Mouse (Mus musculus): ENCODE measurements around the gene Pdlim7. TPM values are rescaled to one million over a fixed set of nuclear protein-coding genes. Genes with fewer than 3 reads are reported as not detected.
A peak's percentile ranks its signal among the peaks of the same experiment; 100 is the strongest.

The Pdlim7 gene
- polyA plus RNA-seq, 1 experiment: 22.8 TPM

GRCm38 (mm10) chr13:55543447-55543846 is 30.0 kb upstream of the Pdlim7 start:
- no peak for DNase-seq
- H3K4me1 ChIP-seq (ENCODE audit: control insufficient read depth, insufficient read depth, low read length): peaks cover 15% of the 10 kb centered on the region
- TF ChIP-seq CTCF (conservative IDR thresholded peaks at IDR 0.05; ENCODE audit: insufficient read depth, insufficient read length, low read depth, low read length): no peak
- no peak for TF ChIP-seq POLR2A (IDR thresholded peaks at IDR 0.05; ENCODE audit: low read depth, low read length)
- H3K36me3 ChIP-seq (ENCODE audit: control insufficient read depth, insufficient read depth, low read length): peaks cover 2% of the 10 kb centered on the region; the same call in 1 of the 2 replicates
- 79% methylated on average over 8 of the region's 8 CpGs for WGBS
- no peak overlapping the region for H3K4me3 ChIP-seq (ENCODE audit: insufficient read depth, low read depth, low read length)
- H3K27me3 ChIP-seq (replicated peaks; ENCODE audit: control insufficient read depth, insufficient read depth, low read length): no peaks in the 10 kb centered on the region
- H3K27ac ChIP-seq (ENCODE audit: insufficient read depth, low read depth, low read length): peak overlapping the region; percentile 75

GRCm38 (mm10) chr13:55542891-55543290 is 29.4 kb upstream of the Pdlim7 start:
- peak; percentile 98 for DNase-seq
- Histone ChIP-seq H3K4me1 (ENCODE audit: control insufficient read depth, insufficient read depth, low read length) (peaks cover 15% of the 10 kb centered on the region), H3K4me3 (ENCODE audit: insufficient read depth, low read depth, low read length) (no peak overlapping the region), H3K36me3 (ENCODE audit: control insufficient read depth, insufficient read depth, low read length) (peaks cover 2% of the 10 kb centered on the region; the same call in 1 of the 2 replicates), H3K27ac (ENCODE audit: insufficient read depth, low read depth, low read length) (peak overlapping the region; percentile 75), H3K27me3 (replicated peaks; ENCODE audit: control insufficient read depth, insufficient read depth, low read length) (no peaks in the 10 kb centered on the region)
- 32% methylated on average over 4 of the region's 4 CpGs for WGBS
- no peak for TF ChIP-seq CTCF (conservative IDR thresholded peaks at IDR 0.05; ENCODE audit: insufficient read depth, insufficient read length, low read depth, low read length)
- TF ChIP-seq POLR2A (IDR thresholded peaks at IDR 0.05; ENCODE audit: low read depth, low read length): no peak

- peak; percentile 58 for DNase-seq
- TF ChIP-seq CTCF (conservative IDR thresholded peaks at IDR 0.05; ENCODE audit: insufficient read depth, insufficient read length, low read depth, low read length) (no peak), POLR2A (IDR thresholded peaks at IDR 0.05; ENCODE audit: low read depth, low read length) (no peak)
- WGBS: 92% methylated on average over 2 of the region's 2 CpGs
- Histone ChIP-seq H3K4me1 (ENCODE audit: control insufficient read depth, insufficient read depth, low read length) (peaks cover 18% of the 10 kb centered on the region), H3K4me3 (ENCODE audit: insufficient read depth, low read depth, low read length) (no peak overlapping the region), H3K27ac (ENCODE audit: insufficient read depth, low read depth, low read length) (no peak overlapping the region), H3K36me3 (ENCODE audit: control insufficient read depth, insufficient read depth, low read length) (peaks cover 2% of the 10 kb centered on the region; the same call in 1 of the 2 replicates), H3K27me3 (replicated peaks; ENCODE audit: control insufficient read depth, insufficient read depth, low read length) (no peaks in the 10 kb centered on the region)
These were observed 27.5 kb upstream of the Pdlim7 start for GRCm38 (mm10) chr13:55540933-55541332.

GRCm38 (mm10) chr13:55536194-55537175 is 23.0 kb upstream of the Pdlim7 start, which contains the start of gene Ddx41:
Gene Ddx41 (minus strand): TSS chr13:55536658.
- H3K27ac ChIP-seq (ENCODE audit: insufficient read depth, low read depth, low read length): no peak within 1 kb of the TSS
- H3K27me3 ChIP-seq (replicated peaks; ENCODE audit: control insufficient read depth, insufficient read depth, low read length): no peaks in the 10 kb centered on the region
- H3K36me3 ChIP-seq (ENCODE audit: control insufficient read depth, insufficient read depth, low read length): peaks cover 2% of the 10 kb centered on the region; the same call in 1 of the 2 replicates
- TF ChIP-seq CTCF (conservative IDR thresholded peaks at IDR 0.05; ENCODE audit: insufficient read depth, insufficient read length, low read depth, low read length) (peak; percentile 96), POLR2A (IDR thresholded peaks at IDR 0.05; ENCODE audit: low read depth, low read length) (peak; percentile 33)
- H3K4me1 ChIP-seq (ENCODE audit: control insufficient read depth, insufficient read depth, low read length): peaks cover 3% of the 10 kb centered on the region; the same call in 1 of the 2 replicates
- peak; percentile 100 for DNase-seq
- WGBS: 1% methylated on average over 70 of the region's 70 CpGs
- H3K4me3 ChIP-seq (ENCODE audit: insufficient read depth, low read depth, low read length): peak within 1 kb of the TSS; percentile 73

- TF ChIP-seq CTCF (conservative IDR thresholded peaks at IDR 0.05; ENCODE audit: insufficient read depth, insufficient read length, low read depth, low read length) (no peak), POLR2A (IDR thresholded peaks at IDR 0.05; ENCODE audit: low read depth, low read length) (no peak)
- Histone ChIP-seq H3K4me1 (ENCODE audit: control insufficient read depth, insufficient read depth, low read length) (peaks cover 3% of the 10 kb centered on the region; the same call in 1 of the 2 replicates), H3K27ac (ENCODE audit: insufficient read depth, low read depth, low read length) (no peak overlapping the region), H3K27me3 (replicated peaks; ENCODE audit: control insufficient read depth, insufficient read depth, low read length) (no peaks in the 10 kb centered on the region), H3K4me3 (ENCODE audit: insufficient read depth, low read depth, low read length) (peak overlapping the region; percentile 73), H3K36me3 (ENCODE audit: control insufficient read depth, insufficient read depth, low read length) (no peaks in the 10 kb centered on the region; the same call in 1 of the 2 replicates)
- DNase-seq: peak; percentile 11
- WGBS: 13% methylated on average over 17 of the region's 17 CpGs
These were observed 22.3 kb upstream of the Pdlim7 start for GRCm38 (mm10) chr13:55535796-55536193.

- TF ChIP-seq CTCF (conservative IDR thresholded peaks at IDR 0.05; ENCODE audit: insufficient read depth, insufficient read length, low read depth, low read length) (no peak), POLR2A (IDR thresholded peaks at IDR 0.05; ENCODE audit: low read depth, low read length) (no peak)
- no peaks in the 10 kb centered on the region for H3K27me3 ChIP-seq (replicated peaks; ENCODE audit: control insufficient read depth, insufficient read depth, low read length)
- no peak for DNase-seq
- 87% methylated on average over 15 of the region's 15 CpGs for WGBS
- no peak overlapping the region for H3K27ac ChIP-seq (ENCODE audit: insufficient read depth, low read depth, low read length)
- peak overlapping the region; percentile 73; the same call in 1 of the 2 replicates for H3K4me3 ChIP-seq (ENCODE audit: insufficient read depth, low read depth, low read length)
- no peaks in the 10 kb centered on the region; the same call in 1 of the 2 replicates for H3K36me3 ChIP-seq (ENCODE audit: control insufficient read depth, insufficient read depth, low read length)
- H3K4me1 ChIP-seq (ENCODE audit: control insufficient read depth, insufficient read depth, low read length): peaks cover 3% of the 10 kb centered on the region; the same call in 1 of the 2 replicates
These were observed 21.7 kb upstream of the Pdlim7 start for GRCm38 (mm10) chr13:55535191-55535590.
